Mouse (Mus musculus): ENCODE results near the gene Metrnl. TPM values are rescaled to one million over a fixed set of nuclear protein-coding genes. Genes with fewer than 3 reads are reported as not detected.

Metrnl gene
- polyA plus RNA-seq, 1 experiment from 2014 or later, result 27.7 TPM

Other genes with a start within 250 kb of the Metrnl start
- 32.3 and 36.9 TPM in 2 replicates for gene Tbcd, start 249.6 kb upstream of the Metrnl start, polyA plus RNA-seq (2014; fragmentation: Nextera tagmentation; extraction: Ambion mirVana)
- gene Zfp750, start 182.2 kb upstream of the Metrnl start, polyA plus RNA-seq (2014; fragmentation: Nextera tagmentation; extraction: Ambion mirVana), result 0.46 and 0.79 TPM in 2 replicates
- 4.1 and 5.6 TPM in 2 replicates for gene B3gntl1, start 28.4 kb upstream of the Metrnl start, polyA plus RNA-seq (2014; fragmentation: Nextera tagmentation; extraction: Ambion mirVana)
- gene Ptchd3, start 128.7 kb downstream of the Metrnl start, polyA plus RNA-seq (2014; fragmentation: Nextera tagmentation; extraction: Ambion mirVana), result not detected in 2 replicates

Measured in hindbrain, embryonic 11.5 days (tissue).